Mouse (Mus musculus): ENCODE measurements around the gene Dxo.
A peak's percentile ranks its signal among the peaks of the same experiment; 100 is the strongest.
"Not testable (repeated sequence)": the region's sequence is repeated elsewhere in the genome, so short reads cannot be mapped to it uniquely, and the experiment has no call there.

Dxo gene

DNA sequence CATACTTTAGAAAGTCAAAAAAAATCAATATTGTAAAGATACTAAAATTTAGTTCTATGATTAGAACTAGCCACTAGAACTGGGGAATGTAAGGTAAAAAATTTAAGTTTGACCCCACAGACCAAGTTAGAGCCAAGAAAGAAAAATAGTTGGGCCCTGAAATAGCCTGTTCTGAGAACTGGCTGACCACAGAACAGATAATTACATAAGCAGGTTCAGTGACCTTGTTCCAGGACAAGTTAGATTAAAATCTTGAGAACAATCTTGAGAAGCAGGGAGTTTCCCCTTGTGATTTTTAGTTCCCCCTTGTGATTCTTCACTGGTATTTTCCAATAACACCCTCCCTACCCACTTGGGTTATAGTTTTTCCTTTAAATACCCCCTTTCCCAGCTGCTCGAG is 6.0 kb upstream of the Dxo start:
- not testable (repeated sequence) for DNase-seq (ENCODE audit: extremely low spot score, low read depth, low spot score)

DNA sequence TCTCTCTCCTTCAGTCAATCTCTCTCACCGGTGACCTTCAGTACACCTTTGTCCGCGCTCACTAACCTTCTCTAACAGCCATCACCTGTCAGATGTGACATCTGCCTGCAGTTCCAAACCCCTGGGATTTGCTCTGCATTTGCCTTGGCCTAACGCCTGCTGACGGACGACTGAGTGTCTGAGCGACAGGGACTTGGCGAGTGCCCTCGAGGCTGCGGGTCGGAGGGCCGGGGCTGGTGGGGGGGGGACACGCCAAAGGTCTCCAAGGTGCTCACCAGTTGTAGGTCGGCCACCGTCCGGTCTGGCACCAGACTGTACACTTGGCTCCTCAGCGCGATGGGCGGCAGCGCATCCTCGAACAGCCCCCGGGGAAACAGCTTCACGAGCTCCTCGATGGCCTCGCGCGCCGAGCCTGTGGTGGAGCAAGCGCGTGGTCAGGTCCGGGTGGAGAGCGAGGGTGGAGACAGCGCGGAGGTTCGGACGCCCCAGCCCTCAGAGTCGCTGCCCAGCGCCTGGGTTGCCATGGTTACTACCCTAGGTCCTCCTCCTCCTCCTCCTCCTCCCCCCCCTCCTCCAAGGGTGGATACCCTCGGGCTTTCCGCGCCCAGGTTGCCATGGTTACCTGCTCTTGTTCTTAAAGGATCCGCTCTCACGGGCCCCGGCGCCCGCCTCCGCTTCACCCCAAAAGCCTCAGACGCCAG is 514 bp upstream of the Dxo start:
- no peak for DNase-seq (ENCODE audit: extremely low spot score, low read depth, low spot score)

- no peak for DNase-seq (ENCODE audit: extremely low spot score, low read depth, low spot score)
Measured at GRCm38 (mm10) chr17:34837464-34838324, 875 bp downstream of the Dxo start.

DNA sequence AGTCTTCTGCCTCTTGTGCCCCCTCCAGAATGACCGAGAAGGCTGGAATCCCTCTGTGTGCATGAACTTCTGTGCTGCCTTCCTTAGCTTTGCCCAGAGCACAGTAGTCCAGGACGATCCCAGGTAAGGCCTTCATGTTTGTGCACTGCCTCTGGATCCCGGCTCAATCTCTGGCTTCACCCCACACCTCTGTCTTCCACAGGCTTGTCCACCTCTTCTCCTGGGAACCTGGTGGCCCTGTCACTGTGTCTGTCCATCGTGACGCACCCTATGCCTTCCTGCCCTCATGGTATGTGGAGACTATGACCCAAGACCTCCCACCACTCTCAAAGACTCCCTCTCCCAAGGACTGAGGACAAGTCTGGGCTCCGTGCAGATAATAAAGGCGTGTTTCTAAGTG is 2.0 kb downstream of the Dxo start:
- DNase-seq (ENCODE audit: extremely low spot score, low read depth, low spot score): no peak

DNA sequence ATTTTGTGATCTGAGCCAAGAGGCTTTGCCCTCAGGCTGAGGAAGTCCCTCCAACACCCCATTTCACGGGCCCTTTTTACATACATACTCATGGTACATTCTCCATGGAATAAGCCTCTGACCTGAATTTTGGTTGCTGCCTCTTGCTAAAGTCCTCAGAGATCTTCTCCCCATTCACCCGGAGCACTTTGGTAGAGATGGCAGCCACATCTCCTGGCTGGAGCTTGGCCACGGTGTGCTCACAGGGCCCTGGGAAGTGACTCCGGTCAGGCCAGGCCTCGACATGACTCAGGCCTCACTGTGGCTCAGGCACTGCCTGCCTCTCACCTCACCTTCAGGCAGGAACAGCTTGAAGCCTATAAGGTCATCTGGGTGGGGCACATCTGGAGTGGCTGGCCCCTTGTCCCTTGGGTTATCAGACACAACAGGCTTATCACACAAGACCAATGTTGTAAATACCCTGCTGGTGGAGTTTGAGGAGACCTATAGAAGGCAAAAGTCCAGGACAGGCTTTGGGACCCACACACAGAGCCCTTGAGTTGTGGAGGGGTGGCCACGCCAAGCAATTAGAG is 4.0 kb downstream of the Dxo start:
- DNase-seq (ENCODE audit: extremely low spot score, low read depth, low spot score): no peak

GRCm38 (mm10) chr17:34844884-34845283 is 8.1 kb downstream of the Dxo start:
- no peak for DNase-seq (ENCODE audit: extremely low spot score, low read depth, low spot score)

GRCm38 (mm10) chr17:34847192-34847591 is 10.4 kb downstream of the Dxo start:
- DNase-seq (ENCODE audit: extremely low spot score, low read depth, low spot score): no peak

GRCm38 (mm10) chr17:34847615-34848014 is 10.8 kb downstream of the Dxo start:
- no peak for DNase-seq (ENCODE audit: extremely low spot score, low read depth, low spot score)

DNA sequence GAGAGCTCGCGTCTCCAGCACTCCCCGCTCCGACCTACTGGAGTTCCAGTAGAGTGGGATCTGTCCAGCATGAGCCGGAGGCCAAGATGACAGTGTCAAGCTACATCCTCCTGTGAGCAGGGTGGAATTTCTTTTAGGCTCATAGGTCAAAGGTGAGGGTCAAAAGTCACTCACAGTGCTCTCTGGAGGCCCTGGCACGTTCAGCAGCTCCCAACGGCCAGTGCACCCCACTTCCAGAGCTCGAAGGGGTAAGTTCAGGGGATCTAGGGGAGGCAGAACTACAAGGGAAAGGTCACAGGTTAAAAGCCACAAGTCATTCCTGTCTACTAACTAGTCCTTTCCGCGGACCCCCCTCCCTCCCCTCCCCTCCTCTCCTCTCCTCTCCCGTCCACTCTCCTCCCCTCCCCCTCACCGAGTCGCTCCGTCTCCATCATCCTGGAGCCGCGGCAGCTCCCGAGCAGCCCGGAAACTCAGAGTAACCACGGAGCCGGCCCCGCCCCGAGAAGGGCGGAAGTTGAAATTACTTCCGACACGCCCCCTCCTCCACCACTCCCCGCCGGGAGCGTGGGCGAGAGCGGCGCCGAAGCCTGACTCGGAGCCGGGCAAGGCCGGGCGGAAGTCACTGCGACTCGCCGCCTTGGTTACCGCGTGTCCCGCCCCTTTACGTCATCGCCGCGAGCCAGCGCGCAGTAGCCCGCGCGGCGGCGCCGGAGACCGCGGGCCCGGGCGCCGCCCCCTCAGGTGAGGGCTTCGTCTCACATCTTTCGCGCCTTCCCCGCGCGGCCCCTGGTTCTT is 13.1 kb downstream of the Dxo start, which contains the start of the genes Skiv2l and Nelfe:
Gene Skiv2l, minus strand, starts transcription at position 489 of the 795 bp plus-strand sequence.
Gene Nelfe, plus strand, starts transcription at position 670 of the 795 bp plus-strand sequence.
- peak; percentile 79 for DNase-seq (ENCODE audit: extremely low spot score, low read depth, low spot score)

- no peak for DNase-seq (ENCODE audit: extremely low spot score, low read depth, low spot score)
Measured at GRCm38 (mm10) chr17:34850517-34851125, 13.8 kb downstream of the Dxo start.

DNA sequence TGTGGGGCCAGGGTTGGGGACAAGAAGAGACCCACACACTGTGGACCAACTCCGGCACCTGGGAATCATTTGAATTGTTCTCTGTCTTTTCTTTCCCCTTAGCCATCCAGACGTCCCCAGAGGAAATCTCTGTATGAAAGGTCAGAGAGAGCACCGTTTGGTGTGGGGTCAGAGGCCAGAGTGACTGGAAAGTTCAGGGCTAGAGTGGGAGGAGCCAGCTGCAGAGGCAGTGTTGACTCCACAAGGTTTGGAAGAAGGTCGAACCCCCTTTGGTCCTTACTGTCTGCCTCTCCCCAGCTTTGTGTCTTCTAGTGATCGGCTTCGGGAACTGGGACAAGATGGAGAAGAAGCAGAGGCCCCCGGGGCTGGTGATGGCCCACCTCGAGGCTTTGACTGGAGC is 16.7 kb downstream of the Dxo start:
- DNase-seq (ENCODE audit: extremely low spot score, low read depth, low spot score): no peak

DNA sequence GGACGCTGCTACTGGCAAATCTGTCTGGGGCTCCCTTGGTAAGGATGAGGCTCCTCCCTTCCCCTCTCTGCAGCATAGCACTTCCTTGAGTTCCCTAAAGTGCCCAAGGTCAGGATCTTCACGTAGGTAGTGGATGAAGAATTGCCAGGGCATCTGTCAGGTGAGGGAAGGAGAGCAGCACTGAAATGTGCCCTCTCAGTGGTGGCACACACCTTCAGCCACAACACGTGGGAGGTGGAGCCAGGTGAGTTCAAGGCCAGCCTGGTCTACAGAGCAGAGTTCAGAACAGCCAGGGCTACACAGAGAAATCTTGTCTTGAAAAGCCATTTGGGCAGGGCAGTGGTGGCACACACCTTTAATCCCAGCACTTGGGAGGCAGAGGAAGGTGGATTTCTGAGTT is 17.9 kb downstream of the Dxo start:
- DNase-seq (ENCODE audit: extremely low spot score, low read depth, low spot score): no peak

DNA sequence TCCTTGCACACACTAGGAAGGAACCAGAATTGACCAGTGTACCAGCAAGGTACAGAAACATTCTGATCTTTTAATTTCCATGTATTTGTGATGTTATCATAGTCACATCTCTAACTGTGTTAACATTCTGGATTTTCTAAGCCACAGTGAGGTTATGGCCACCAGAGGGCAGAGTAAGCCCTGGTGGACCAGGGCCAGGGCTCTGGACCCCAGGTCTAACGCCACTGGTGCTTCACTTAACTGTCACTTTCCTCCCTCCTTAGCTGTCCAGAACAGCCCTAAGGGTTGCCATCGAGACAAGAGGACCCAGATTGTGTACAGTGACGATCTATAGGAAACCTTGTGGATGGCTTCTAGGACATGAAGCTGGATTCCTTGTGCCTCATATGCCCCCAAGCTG is 19.0 kb downstream of the Dxo start:
- DNase-seq (ENCODE audit: extremely low spot score, low read depth, low spot score): peak; percentile 12

GRCm38 (mm10) chr17:34858670-34859069 is 21.9 kb downstream of the Dxo start:
- DNase-seq (ENCODE audit: extremely low spot score, low read depth, low spot score): no peak

DNA sequence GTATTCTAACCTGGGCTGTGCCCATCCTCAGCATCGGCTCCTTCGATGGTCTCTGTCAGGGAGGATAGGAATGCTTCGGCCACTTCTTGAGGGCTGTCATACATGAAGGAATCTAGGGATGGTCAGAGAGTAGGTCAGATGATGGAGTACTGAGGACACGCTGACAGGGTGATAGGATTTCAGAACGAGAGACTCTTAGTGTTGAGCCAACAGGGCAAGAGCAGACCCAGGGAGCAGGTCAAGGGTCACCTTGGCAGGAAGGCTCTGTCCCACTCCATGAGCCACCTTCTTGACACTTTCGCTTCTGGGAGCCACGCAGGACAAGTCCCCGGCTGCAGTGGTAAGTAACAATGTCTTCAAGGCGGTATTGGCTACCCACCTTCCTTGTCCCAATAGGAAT is 23.7 kb downstream of the Dxo start:
- DNase-seq (ENCODE audit: extremely low spot score, low read depth, low spot score): no peak

DNA sequence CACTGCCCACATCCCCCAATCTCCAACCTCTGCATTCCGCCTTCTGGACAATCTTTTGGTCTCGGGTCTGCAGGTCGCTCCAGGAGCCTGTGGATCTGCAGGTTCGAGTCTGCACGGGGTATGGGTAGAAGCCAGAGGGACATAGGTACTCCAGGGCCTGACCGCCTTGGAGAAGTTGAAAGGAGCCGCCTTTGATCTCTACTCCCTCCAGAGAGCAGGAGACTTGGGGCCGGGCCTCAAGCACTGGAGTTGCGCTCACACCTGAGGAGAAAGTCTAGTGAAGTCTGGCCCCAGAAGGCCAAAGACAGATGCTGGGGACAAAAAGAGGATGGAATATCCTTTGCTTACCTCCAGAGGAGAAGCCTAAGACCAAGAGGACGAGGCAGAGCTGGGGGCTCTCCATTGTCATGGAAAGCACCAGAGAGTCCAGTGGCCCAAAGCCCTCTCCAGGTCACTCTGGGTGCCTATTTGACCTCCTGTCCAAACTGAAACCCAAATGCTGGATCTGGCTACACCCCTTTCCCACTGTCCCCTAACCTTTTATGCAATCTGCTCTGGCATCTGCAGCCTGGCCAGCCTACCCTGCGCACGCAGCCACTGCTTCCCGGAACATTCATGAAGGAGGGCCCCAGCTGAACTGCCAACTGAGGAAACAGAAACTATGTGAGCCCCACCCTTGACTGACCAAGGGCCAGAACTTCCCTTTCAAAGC is 25.0 kb downstream of the Dxo start:
- no peak for DNase-seq (ENCODE audit: extremely low spot score, low read depth, low spot score)

GRCm38 (mm10) chr17:34862416-34863081 is 25.7 kb downstream of the Dxo start, which contains the start of gene Cfb:
Gene Cfb, minus strand, starts transcription at chr17:34862518.
- no peak for DNase-seq (ENCODE audit: extremely low spot score, low read depth, low spot score)

DNA sequence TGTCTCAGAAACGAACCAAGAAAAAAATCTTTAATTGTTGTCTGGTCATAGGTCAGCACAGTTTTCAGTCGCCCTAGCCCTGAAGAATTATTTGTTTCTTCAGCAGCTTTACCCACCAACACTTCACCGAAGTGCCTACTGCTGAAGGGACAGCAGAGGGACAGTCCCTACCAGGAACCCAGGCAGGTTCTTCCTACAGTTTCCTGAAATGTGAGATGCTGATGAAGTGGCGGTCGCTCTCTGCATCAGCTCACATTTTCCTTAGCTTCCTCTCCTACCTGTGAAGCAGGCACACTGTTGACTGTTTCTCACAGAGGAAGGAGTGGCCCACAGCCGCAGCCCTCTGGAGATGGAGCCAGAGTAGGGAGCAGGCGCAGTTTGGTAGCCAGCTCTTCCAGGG is 29.2 kb downstream of the Dxo start:
- DNase-seq (ENCODE audit: extremely low spot score, low read depth, low spot score): no peak

DNA sequence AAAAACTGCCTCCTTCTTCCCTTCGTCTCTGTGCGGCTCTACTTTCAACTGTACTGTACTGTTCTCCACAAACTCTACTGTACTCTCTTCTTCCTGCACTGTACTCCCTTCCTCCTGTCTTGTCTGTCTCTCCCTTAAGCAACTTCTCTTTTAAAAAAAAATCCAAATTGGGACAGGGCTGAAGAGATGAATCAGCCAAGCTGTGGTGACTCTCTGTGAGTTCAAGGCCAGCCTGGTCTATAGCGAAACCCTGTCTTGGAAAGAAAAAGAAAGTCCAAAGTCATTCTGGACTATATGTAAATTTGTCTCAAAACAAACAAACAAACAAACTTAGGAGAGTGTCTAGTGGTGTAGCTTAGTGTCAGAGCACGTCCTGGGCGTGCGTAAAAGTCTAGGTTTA is 37.5 kb downstream of the Dxo start:
- DNase-seq (ENCODE audit: extremely low spot score, low read depth, low spot score): no peak

All from hindlimb bud, embryonic 11.5 days (tissue).